Mouse (Mus musculus) lung, postnatal 0 days (tissue): ENCODE measurements around the gene Fkbp7.

Experiments
- CTCF ChIP-seq: IDR thresholded peaks from 2 replicates; pipeline ENCODE4 v1.5.1; 2016; ENCODE audit warnings: antibody characterized with exemption, mild to moderate bottlenecking
- EP300 ChIP-seq: IDR thresholded peaks from 2 replicates; pipeline ENCODE4 v1.6.1; 2016; ENCODE audit warnings: antibody characterized with exemption, mild to moderate bottlenecking, control low read depth

GRCm38 (mm10) chr2:76719650-76720049 lies 46.7 kb upstream of the Fkbp7 start:
- TF ChIP-seq CTCF (no peak), EP300 (no peak)
